Mouse (Mus musculus) urinary bladder, adult 18-20 months (tissue): ENCODE results near the gene Tspan6.
A peak's percentile ranks its signal among the peaks of the same experiment; 100 is the strongest.

Source experiments
- DNase-seq, 2 experiments: peaks; one replicate each; pipeline ENCODE4 v3.0.0; 2022; ENCODE audit warnings: low spot score in 2 of 2, mixed read lengths in 2 of 2

Gene Tspan6

GRCm38 (mm10) chrX:133898014-133898542, at the start of gene Tspan6:
Tspan6 (minus strand) TSS chrX:133898429.
- DNase-seq: peak; percentile 53 to 55

GRCm38 (mm10) chrX:133947427-133947826, 49.2 kb upstream of the Tspan6 start:
- peak; percentile 13 to 19 for DNase-seq

GRCm38 (mm10) chrX:133939561-133939960, 41.3 kb upstream of the Tspan6 start:
- DNase-seq: no peak

DNA sequence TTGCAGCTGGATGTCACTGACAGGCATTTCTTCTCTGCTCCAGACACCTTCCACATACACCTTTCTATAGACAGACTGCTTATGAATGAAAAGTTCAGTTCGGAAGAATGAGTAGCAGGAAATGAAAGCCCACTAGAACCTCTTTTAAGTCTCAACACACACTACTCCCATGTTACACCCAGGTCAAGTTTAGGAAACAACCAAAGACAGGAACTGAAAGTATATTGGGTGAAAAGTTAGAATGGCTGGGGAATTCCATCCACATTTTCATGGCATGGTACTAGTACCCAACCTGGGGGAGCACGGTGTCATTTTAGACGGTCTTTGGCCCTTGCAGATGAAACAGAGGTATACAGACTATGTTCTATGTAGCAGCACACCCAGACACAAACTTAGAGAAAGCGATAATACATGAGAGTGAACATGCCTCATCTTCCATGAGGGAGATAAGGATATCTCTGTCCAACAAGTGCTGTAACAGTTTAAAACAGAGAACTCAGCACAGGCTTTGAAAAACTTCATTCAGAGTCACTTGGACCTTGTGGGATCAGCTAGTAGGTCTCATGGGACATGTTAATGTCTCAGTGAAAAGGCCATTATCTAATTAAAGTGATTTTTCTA, 38.5 kb upstream of the Tspan6 start:
- DNase-seq: no peak

- no peak for DNase-seq
Measured at GRCm38 (mm10) chrX:133931302-133932013, 33.2 kb upstream of the Tspan6 start.

DNA sequence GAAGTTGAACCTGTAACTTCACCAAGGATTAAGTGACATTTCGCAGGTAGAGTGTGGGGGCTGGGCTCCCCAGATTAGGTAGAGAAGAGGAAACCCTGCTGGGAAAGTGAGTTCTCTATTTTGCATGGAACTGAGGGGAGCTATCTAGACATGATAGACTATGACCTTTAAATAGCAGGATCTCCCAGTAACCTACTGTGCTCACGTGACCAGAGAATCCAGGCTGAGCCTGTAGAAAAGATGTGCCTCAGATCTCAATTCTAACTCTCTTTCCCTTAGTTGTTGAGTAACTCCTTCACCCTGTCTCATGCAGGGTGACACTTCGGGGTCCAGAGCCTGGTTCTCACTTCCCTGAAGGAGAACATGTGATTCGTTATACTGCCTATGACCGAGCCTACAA, 28.5 kb upstream of the Tspan6 start:
- no peak for DNase-seq

DNA sequence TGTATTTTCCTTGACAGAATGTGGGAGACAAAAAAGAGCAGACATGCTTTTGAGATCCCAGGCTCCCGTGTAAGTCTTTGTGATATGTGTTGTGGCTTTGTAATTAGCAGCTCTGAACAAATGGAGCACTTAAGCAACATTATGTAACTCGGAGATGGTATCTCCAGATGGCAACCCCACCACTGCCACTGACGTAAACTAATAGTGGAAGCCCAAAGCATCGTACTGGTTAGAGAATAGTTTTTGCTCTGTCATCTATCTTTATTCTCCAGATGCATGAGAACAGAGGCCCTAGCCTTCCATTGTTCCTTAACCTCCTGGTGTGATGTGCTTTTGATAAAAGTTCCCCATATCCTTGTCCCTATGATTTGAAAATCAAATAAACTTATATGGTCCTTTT, 23.0 kb upstream of the Tspan6 start:
- no peak for DNase-seq

- no peak for DNase-seq
Measured at GRCm38 (mm10) chrX:133914219-133914618, 16.0 kb upstream of the Tspan6 start.

GRCm38 (mm10) chrX:133913006-133913405, 14.8 kb upstream of the Tspan6 start:
- no peak for DNase-seq

DNA sequence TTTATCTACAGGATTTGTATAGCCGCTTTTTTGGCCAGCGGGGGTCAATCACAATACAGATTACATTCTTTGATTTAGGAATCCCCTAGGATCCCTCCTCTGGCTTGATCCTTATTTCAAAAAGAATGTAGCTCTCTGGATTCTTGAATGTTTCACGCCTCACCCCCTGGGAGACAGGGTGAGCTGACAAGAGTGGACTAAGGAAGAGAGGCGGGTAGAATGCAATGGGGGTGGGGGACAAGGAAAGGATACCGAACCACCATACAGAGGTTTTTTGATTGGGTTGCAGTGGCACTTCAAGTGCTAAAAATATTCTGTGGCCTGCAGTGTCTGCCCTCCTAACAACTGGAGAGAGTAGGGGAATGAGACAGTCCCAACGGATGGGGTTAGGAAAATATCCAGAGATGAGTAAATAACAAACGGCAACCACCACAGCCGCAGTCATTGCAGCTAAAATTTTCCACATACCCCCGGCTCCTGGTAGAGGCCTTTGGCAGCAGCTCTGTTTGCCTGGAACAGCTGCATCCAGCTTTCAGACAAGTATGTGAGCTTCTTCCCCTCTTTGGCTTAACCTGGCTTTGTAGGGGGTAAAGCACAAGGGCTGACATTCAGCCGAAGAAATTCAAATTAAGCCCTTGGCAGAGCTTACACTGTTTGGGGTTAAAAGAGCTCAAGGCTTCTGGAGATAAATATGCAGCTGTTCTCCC, 13.3 kb upstream of the Tspan6 start:
- no peak for DNase-seq

- DNase-seq: no peak
Measured at GRCm38 (mm10) chrX:133908261-133908660, 10.0 kb upstream of the Tspan6 start, which contains the start of gene Srpx2. Srpx2 (plus strand) TSS chrX:133908426.

- no peak for DNase-seq
Measured at GRCm38 (mm10) chrX:133888111-133888510, 10.1 kb downstream of the Tspan6 start.

- DNase-seq: no peak
Measured at GRCm38 (mm10) chrX:133887308-133887707, 10.9 kb downstream of the Tspan6 start.

- no peak for DNase-seq
Measured at GRCm38 (mm10) chrX:133869743-133870142, 28.5 kb downstream of the Tspan6 start.

DNA sequence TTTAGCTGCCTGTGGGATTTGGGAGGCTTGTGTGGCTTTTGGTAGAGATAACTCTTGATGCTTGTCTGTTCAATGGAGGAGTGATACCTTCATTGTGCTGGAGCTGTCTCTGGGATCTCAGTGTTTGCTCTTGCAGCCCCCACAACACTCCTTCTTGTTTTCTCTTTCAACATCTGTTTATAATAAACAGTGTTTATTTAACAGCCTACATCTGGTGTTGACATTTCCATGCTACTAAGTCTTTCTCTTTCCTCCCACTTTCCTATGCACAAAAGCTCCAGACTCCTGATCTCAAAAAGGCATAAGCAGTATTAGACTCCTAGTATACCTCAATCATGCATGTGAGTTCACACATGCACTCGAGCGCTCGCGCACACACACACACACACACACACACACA, 44.6 kb downstream of the Tspan6 start:
- DNase-seq: no peak

DNA sequence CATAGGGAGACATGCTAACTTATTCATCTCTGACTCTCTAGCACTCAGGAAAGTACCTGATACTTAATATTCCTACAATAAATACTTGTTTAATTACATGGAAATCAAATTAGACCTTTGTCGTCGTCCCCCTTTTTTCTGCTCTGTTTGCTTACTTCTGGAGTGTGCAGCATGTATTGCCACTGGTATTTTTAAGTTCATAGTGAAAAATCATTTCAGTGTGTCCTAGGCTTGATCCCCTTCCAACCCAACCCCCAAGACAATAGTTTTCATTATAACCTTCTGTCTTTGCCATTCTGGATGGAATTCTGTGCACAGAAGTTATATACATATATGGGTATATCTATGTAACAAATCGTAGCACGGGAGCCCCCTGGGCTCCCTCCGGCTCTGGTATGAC, 47.5 kb downstream of the Tspan6 start, which contains the start of gene Tnmd:
Gene Tnmd (plus strand): TSS at position 301 of the 400 bp plus-strand sequence.
- no peak for DNase-seq
